Mouse (Mus musculus) heart, embryonic 15.5 days (tissue): ENCODE measurements around the gene Apoc2. TPM values are rescaled to one million over a fixed set of nuclear protein-coding genes. Genes with fewer than 3 reads are reported as not detected.

ENCODE experiments used
- ATAC-seq: fragments of 200-750 bp; cut with Nextera tagmentation; replicated peaks from 2 replicates; pipeline ENCODE4 v1.8.0; 2017; ENCODE audit warnings: low read depth, moderate TSS enrichment; ENCODE audit not compliant: insufficient number of reproducible peaks, insufficient read depth, low FRiP score
- H3K27ac ChIP-seq: fragments of 300-500 bp; sonication (generic); 2 replicates; pipeline ENCODE4 v1.5.1; 2015; ENCODE audit warnings: mild to moderate bottlenecking, inconsistent platforms
- H3K27me3 ChIP-seq: fragments of 300-500 bp; sonication (generic); 2 replicates; pipeline ENCODE4 v1.6.1; 2015; ENCODE audit warnings: inconsistent platforms
- H3K36me3 ChIP-seq: fragments of 300-500 bp; sonication (generic); 2 replicates; pipeline ENCODE4 v1.6.1; 2015; ENCODE audit warnings: mild to moderate bottlenecking, inconsistent platforms
- H3K4me1 ChIP-seq: fragments of 300-500 bp; sonication (generic); replicated peaks from 2 replicates; pipeline ENCODE4 v1.6.1; 2015; ENCODE audit warnings: inconsistent platforms
- H3K4me2 ChIP-seq: fragments of 300-500 bp; sonication (generic); 2 replicates; pipeline ENCODE4 v1.6.1; 2015; ENCODE audit warnings: inconsistent platforms, mild to moderate bottlenecking, moderate library complexity
- H3K4me3 ChIP-seq: fragments of 300-500 bp; sonication (generic); 2 replicates; pipeline ENCODE4 v1.5.1; 2015; ENCODE audit warnings: mild to moderate bottlenecking, inconsistent platforms
- H3K9ac ChIP-seq: fragments of 300-500 bp; sonication (generic); 2 replicates; pipeline ENCODE4 v1.6.1; 2015; ENCODE audit warnings: mild to moderate bottlenecking, inconsistent platforms
- H3K9me3 ChIP-seq: fragments of 300-500 bp; sonication (generic); replicated peaks from 2 replicates; pipeline ENCODE4 v1.6.1; 2016; ENCODE audit warnings: inconsistent platforms
- WGBS: fragments of 180-500 bp; shearing (Covaris S2); methylation state at CpG from one replicate; pipeline ENCODE4 v1.1.7; 2015; ENCODE audit warnings: mixed read lengths; 5-methylcytosine and 5-hydroxymethylcytosine counted together
- polyA plus RNA-seq: library from polyadenylated mRNA; unstranded; fragments of >200 nt; fragmentation: Nextera tagmentation; extraction: Ambion mirVana; gene quantifications from 2 replicates; pipeline ENCODE4 v1.2.1, GENCODE M21; 2015

Gene Apoc2
- polyA plus RNA-seq, 1 experiment from 2014 or later = 2.0 TPM

GRCm38 (mm10) chr7:19713598-19713997 is 35.9 kb upstream of the Apoc2 start:
- 84% methylated on average over 9 of the region's 9 CpGs for WGBS
- Histone ChIP-seq H3K4me1 (peaks cover 29% of the 10 kb centered on the region), H3K27ac (no peak overlapping the region), H3K4me2 (no peak overlapping the region), H3K27me3 (no peaks in the 10 kb centered on the region), H3K4me3 (peak overlapping the region; percentile 100), H3K9ac (no peak overlapping the region), H3K9me3 (no peaks in the 10 kb centered on the region), H3K36me3 (peaks cover 53% of the 10 kb centered on the region)
- ATAC-seq = no peak

DNA sequence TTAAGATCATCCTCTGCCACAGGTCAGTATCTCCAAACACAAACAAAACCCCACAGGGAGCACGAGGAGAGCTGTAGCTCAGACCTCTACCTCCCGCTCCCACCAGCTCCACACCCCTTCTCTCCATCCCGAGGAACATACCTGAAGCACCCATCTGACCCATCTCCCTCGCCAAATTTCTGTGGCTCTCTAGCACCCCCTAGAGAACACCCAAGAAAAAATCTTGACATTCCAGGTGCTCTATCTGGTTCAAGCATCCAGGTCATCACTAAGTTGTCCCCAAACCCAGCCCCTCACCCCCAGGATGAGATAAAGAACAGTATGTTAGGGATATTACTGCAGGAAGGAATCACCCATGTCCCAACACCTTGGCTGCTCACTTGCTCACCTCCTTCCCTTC is 35.5 kb upstream of the Apoc2 start:
- H3K9me3 ChIP-seq = no peaks in the 10 kb centered on the region
- H3K4me1 ChIP-seq = peaks cover 29% of the 10 kb centered on the region
- no peak overlapping the region for H3K4me3 ChIP-seq
- no peak overlapping the region for H3K27ac ChIP-seq
- no peaks in the 10 kb centered on the region for H3K27me3 ChIP-seq
- H3K9ac ChIP-seq = no peak overlapping the region
- H3K4me2 ChIP-seq = no peak overlapping the region
- ATAC-seq = no peak
- H3K36me3 ChIP-seq = peaks cover 56% of the 10 kb centered on the region
- WGBS = 45% methylated on average over 4 of the region's 4 CpGs

DNA sequence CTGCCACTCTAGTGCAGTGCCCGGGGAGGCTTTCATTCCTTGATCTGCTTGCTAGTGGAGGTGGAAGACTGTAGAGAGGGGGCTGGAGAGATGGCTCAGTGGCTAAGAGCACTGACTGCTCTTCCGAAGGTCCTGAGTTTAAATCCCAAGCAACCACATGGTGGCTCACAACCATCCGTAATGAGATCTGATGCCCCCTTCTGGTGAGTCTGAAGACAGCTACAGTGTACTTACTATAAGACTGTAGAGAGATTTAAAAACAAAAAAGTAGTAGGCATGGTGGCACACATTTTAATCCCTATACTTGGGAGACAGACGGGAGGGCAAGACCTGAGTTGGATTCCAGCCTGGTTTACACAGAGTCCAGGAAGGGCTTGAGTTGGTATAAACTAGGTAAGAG is 34.7 kb upstream of the Apoc2 start:
- H3K36me3 ChIP-seq = peaks cover 64% of the 10 kb centered on the region
- no peak overlapping the region for H3K4me3 ChIP-seq
- no peaks in the 10 kb centered on the region for H3K9me3 ChIP-seq
- no peak overlapping the region for H3K27ac ChIP-seq
- no peak overlapping the region for H3K9ac ChIP-seq
- H3K27me3 ChIP-seq = no peaks in the 10 kb centered on the region
- 63% methylated on average over 4 of the region's 4 CpGs for WGBS
- no peak overlapping the region for H3K4me2 ChIP-seq
- H3K4me1 ChIP-seq = peaks cover 29% of the 10 kb centered on the region
- no peak for ATAC-seq

- no peak overlapping the region for H3K9ac ChIP-seq
- no peaks in the 10 kb centered on the region for H3K27me3 ChIP-seq
- H3K4me2 ChIP-seq = no peak overlapping the region
- WGBS = 92% methylated on average over 10 of the region's 10 CpGs
- H3K9me3 ChIP-seq = no peaks in the 10 kb centered on the region
- no peak overlapping the region for H3K27ac ChIP-seq
- no peak for ATAC-seq
- H3K36me3 ChIP-seq = peaks cover 73% of the 10 kb centered on the region
- H3K4me3 ChIP-seq = no peak overlapping the region
- peaks cover 20% of the 10 kb centered on the region for H3K4me1 ChIP-seq
Measured at GRCm38 (mm10) chr7:19710650-19711049, 32.9 kb upstream of the Apoc2 start.

DNA sequence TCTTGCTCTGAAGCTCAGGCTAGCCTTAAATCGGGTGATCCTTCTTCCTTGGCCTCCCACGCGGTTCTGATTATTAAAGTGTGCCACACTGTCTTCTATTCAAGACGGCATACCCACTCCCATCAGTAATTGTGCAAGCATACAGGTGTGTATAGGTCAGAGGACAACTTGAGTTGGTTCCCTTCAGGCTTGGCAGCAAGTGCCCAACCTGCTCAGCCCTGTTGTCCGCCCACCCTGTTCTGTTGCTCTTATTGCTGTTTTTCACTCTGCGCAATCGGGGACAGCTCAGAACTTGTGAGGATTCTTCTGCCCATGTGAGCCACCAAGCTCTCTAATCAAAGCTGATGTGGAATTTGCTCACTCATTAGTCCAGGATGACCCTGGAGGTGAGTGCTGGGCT is 27.5 kb upstream of the Apoc2 start:
- Histone ChIP-seq H3K4me2 (no peak overlapping the region), H3K4me1 (peaks cover 18% of the 10 kb centered on the region), H3K9ac (no peak overlapping the region), H3K9me3 (no peaks in the 10 kb centered on the region), H3K36me3 (peaks cover 60% of the 10 kb centered on the region), H3K4me3 (no peak overlapping the region), H3K27me3 (no peaks in the 10 kb centered on the region), H3K27ac (no peak overlapping the region)
- WGBS = 94% methylated on average over 7 of the region's 7 CpGs
- ATAC-seq = no peak

- peaks cover 25% of the 10 kb centered on the region for H3K4me1 ChIP-seq
- H3K4me2 ChIP-seq = no peak overlapping the region
- H3K27me3 ChIP-seq = no peaks in the 10 kb centered on the region
- no peaks in the 10 kb centered on the region for H3K9me3 ChIP-seq
- H3K36me3 ChIP-seq = peaks cover 53% of the 10 kb centered on the region
- ATAC-seq = no peak
- no peak overlapping the region for H3K4me3 ChIP-seq
- H3K9ac ChIP-seq = no peak overlapping the region
- WGBS = 87% methylated on average over 4 of the region's 4 CpGs
- H3K27ac ChIP-seq = no peak overlapping the region
Measured at GRCm38 (mm10) chr7:19704475-19704874, 26.7 kb upstream of the Apoc2 start.

GRCm38 (mm10) chr7:19702859-19703555 is 25.3 kb upstream of the Apoc2 start:
- ATAC-seq = no peak
- 92% methylated on average over 16 of the region's 16 CpGs for WGBS
- Histone ChIP-seq H3K4me1 (peaks cover 40% of the 10 kb centered on the region), H3K4me2 (no peak overlapping the region), H3K9me3 (no peaks in the 10 kb centered on the region), H3K27me3 (no peaks in the 10 kb centered on the region), H3K9ac (no peak overlapping the region), H3K27ac (no peak overlapping the region), H3K36me3 (peaks cover 40% of the 10 kb centered on the region), H3K4me3 (no peak overlapping the region)

DNA sequence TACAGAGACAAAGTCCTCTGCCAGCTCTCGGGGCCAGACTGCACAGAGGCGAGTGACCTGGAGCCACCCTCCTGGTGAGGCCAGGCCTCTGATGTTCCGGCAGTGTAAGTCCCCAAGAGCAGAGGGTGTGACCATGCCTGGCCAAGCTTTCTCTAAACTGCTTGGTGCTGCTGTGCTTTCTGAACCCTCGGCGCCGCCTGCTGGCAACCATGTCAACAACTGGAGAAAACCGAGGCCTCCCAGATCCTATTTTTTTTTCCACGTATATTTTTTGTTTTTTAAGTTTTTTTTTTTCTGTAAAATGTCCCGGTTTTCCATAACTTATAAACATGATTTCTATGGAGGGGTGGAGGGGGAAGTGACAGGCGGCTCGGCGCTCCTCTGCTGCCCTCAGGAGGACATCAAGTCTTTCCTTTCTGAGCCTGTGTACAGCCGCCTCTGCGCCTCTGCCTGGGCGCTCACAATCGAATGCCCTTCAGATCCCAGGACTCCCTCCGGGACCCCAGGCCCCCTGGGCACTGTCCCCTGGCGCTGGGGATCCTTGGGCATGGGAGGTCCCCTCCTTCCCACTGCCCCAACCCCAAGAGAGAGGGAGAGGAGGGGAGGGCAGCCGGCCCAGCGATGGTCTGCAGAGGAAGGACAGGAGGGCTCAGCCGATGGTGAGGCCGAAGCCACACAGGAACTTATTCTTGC is 23.5 kb upstream of the Apoc2 start:
- Histone ChIP-seq H3K27me3 (no peaks in the 10 kb centered on the region), H3K27ac (peak overlapping the region; percentile 70), H3K4me1 (peaks cover 41% of the 10 kb centered on the region), H3K4me3 (no peak overlapping the region), H3K4me2 (0 out of 2 replicates have a peak overlapping the region, but pooled peaks have one; percentile 18), H3K9me3 (no peaks in the 10 kb centered on the region), H3K9ac (0 out of 2 replicates have a peak overlapping the region, but pooled peaks have one; percentile 19), H3K36me3 (peaks cover 30% of the 10 kb centered on the region)
- peak; percentile 47; the same call in 1 of the 2 replicates for ATAC-seq
- WGBS = 31% methylated on average over 22 of the region's 22 CpGs

DNA sequence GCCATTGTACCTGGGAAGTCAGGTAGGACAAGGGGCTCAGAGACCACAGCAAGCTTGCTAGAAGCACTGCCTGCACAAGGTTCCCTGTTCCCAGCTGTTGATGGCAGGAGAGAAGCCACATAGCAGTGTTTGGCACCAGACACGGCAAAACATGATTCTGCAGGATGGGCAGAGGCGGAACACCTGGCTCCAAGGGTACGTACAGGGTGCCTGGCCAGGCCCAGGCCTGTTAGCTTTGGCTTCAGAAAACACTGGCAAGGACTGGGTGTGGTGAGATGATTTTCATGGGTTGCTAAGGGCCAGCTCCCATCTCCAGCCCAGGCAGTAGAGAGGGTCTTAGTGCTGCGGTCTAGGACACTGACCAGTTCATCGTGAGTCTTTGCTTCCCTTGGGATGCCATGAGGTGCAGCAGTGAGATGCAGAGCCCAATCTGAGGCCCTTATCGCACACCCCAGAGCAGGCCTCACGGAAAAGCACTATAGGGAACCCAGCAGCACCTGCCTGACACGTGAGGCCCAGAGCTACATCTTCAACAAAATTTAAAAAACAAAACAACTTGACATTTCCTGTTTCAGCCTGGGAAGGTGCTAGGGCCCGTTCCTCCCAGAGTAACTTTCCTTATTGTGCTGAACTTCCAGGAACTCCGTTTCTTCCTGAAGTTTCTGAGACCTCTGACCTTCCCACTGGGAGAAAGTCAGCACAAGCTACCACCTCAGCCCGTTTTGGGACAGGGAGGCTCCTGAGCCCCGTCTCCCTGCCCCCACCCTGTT is 22.7 kb upstream of the Apoc2 start:
- Histone ChIP-seq H3K27me3 (no peaks in the 10 kb centered on the region), H3K4me1 (peaks cover 48% of the 10 kb centered on the region), H3K9me3 (no peaks in the 10 kb centered on the region), H3K36me3 (peaks cover 33% of the 10 kb centered on the region), H3K9ac (0 out of 2 replicates have a peak overlapping the region, but pooled peaks have one; percentile 5), H3K27ac (peak overlapping the region; percentile 70), H3K4me2 (0 out of 2 replicates have a peak overlapping the region, but pooled peaks have one; percentile 18), H3K4me3 (no peak overlapping the region)
- 52% methylated on average over 12 of the region's 12 CpGs for WGBS
- ATAC-seq = no peak

GRCm38 (mm10) chr7:19699827-19700148 is 22.0 kb upstream of the Apoc2 start:
- Histone ChIP-seq H3K36me3 (peaks cover 33% of the 10 kb centered on the region), H3K4me1 (peaks cover 53% of the 10 kb centered on the region), H3K27ac (peak overlapping the region; percentile 70), H3K27me3 (no peaks in the 10 kb centered on the region), H3K4me2 (peak overlapping the region; percentile 76; the same call in 1 of the 2 replicates), H3K4me3 (no peak overlapping the region), H3K9me3 (no peaks in the 10 kb centered on the region), H3K9ac (no peak overlapping the region)
- WGBS = 76% methylated on average over 4 of the region's 4 CpGs
- no peak for ATAC-seq
